Mouse (Mus musculus) kidney, embryonic 14.5 days (tissue): Measurements from ENCODE around the gene Olfr312. TPM values are rescaled to one million over a fixed set of nuclear protein-coding genes. Genes with fewer than 3 reads are reported as not detected.
"Not testable (repeated sequence)": the region's sequence is repeated elsewhere in the genome, so short reads cannot be mapped to it uniquely, and the experiment has no call there.

ENCODE experiments used
- ATAC-seq: fragments of 200-750 bp; cut with Nextera tagmentation; 2 replicates; pipeline ENCODE4 v1.8.0; 2017; ENCODE audit warnings: moderate number of reproducible peaks, mild to moderate bottlenecking, moderate TSS enrichment, moderate library complexity; ENCODE audit not compliant: low FRiP score, low TSS enrichment
- H3K27ac ChIP-seq: fragments of 300-500 bp; sonication (generic); 2 replicates; pipeline ENCODE4 v1.5.1; 2014; ENCODE audit warnings: low read depth, mild to moderate bottlenecking, low read length, moderate library complexity, mixed read lengths
- H3K27me3 ChIP-seq: fragments of 300-500 bp; sonication (generic); 2 replicates; pipeline ENCODE4 v1.6.1; 2014; ENCODE audit warnings: mild to moderate bottlenecking, low read length; ENCODE audit not compliant: control insufficient read depth, insufficient read depth
- H3K36me3 ChIP-seq: fragments of 300-500 bp; sonication (generic); 2 replicates; pipeline ENCODE4 v1.6.1; 2014; ENCODE audit warnings: low read length, mixed read lengths; ENCODE audit not compliant: control insufficient read depth, insufficient read depth
- H3K4me1 ChIP-seq: fragments of 300-500 bp; sonication (generic); 2 replicates; pipeline ENCODE4 v1.6.1; 2014; ENCODE audit warnings: low read length, mixed read lengths; ENCODE audit not compliant: control insufficient read depth, insufficient read depth
- H3K4me2 ChIP-seq: fragments of 300-500 bp; sonication (generic); replicated peaks from 2 replicates; pipeline ENCODE4 v1.6.1; 2014; ENCODE audit warnings: low read depth, mild to moderate bottlenecking, low read length
- H3K4me3 ChIP-seq: fragments of 300-500 bp; sonication (generic); 2 replicates; pipeline ENCODE4 v1.5.1; 2014; ENCODE audit warnings: mild to moderate bottlenecking, low read length
- H3K9ac ChIP-seq: fragments of 300-500 bp; sonication (generic); 2 replicates; pipeline ENCODE4 v1.6.1; 2014; ENCODE audit warnings: low read depth, mild to moderate bottlenecking, low read length, moderate library complexity
- H3K9me3 ChIP-seq: fragments of 300-500 bp; sonication (generic); 2 replicates; pipeline ENCODE4 v1.6.1; 2016; ENCODE audit warnings: low read length; ENCODE audit not compliant: control insufficient read depth
- WGBS: fragments of 180-500 bp; shearing (Covaris S2); extraction: QIAGEN DNeasy Blood & Tissue Kit; methylation state at CpG from one replicate; pipeline ENCODE4 v1.1.7; 2014; 5-methylcytosine and 5-hydroxymethylcytosine counted together
- polyA plus RNA-seq: library from polyadenylated mRNA; unstranded; fragments of >200 nt; fragmentation: Nextera tagmentation; extraction: Ambion mirVana; gene quantifications from 2 replicates; pipeline ENCODE4 v1.2.1, GENCODE M21; 2014

The Olfr312 gene
- polyA plus RNA-seq, 1 experiment from 2014 or later, result not detected

DNA sequence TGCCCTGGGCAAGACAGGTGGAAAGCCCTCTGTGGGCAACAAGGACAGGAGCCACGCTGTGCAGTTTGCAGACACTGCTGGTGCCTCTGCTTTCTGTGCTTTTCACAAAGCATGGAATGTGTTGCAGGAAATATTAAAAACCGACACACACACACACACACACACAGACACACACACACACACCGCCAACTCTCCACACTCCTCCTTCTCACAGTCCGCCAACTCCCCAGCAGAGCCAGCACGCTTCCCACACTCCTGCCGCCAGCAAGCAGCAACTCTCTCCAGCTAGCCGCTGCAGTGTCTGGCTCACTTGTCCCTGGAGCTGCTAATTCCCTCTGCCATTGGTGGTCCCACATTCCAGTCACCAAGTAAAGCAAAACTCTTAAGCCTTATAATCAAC lies 32.2 kb upstream of the Olfr312 start:
- no peaks in the 10 kb centered on the region for H3K36me3 ChIP-seq
- no peak overlapping the region for H3K4me3 ChIP-seq
- no peaks in the 10 kb centered on the region for H3K4me1 ChIP-seq
- WGBS, result 83% methylated on average over 7 of the region's 7 CpGs
- H3K9ac ChIP-seq, result no peak overlapping the region
- ATAC-seq, result no peak
- no peaks in the 10 kb centered on the region for H3K9me3 ChIP-seq
- no peak overlapping the region for H3K27ac ChIP-seq
- no peaks in the 10 kb centered on the region for H3K27me3 ChIP-seq
- H3K4me2 ChIP-seq, result no peak overlapping the region

DNA sequence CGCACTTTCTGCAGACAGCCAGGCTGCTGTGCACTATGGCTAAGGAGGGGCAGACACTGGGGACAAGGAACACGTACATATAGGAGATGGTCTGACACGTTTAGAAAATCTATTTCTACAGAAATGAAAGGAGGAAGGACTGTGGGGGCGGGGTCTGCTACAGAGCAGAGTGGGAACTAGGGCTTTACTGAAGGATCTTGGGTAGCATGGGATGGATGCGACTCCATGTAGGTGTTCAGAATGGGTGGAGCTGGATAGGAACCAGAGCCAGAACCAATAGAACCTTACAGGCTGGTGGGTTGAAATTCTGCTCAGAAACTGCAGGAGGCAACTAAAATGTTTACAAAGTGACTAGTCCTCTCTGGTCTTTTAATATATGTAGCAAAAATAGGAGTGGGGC lies 29.3 kb upstream of the Olfr312 start:
- ATAC-seq, result no peak
- no peak overlapping the region for H3K4me3 ChIP-seq
- H3K9ac ChIP-seq, result no peak overlapping the region
- no peaks in the 10 kb centered on the region for H3K36me3 ChIP-seq
- no peak overlapping the region for H3K27ac ChIP-seq
- no peaks in the 10 kb centered on the region for H3K9me3 ChIP-seq
- H3K27me3 ChIP-seq, result no peaks in the 10 kb centered on the region
- 81% methylated on average over 5 of the region's 5 CpGs for WGBS
- H3K4me2 ChIP-seq, result no peak overlapping the region
- H3K4me1 ChIP-seq, result no peaks in the 10 kb centered on the region

DNA sequence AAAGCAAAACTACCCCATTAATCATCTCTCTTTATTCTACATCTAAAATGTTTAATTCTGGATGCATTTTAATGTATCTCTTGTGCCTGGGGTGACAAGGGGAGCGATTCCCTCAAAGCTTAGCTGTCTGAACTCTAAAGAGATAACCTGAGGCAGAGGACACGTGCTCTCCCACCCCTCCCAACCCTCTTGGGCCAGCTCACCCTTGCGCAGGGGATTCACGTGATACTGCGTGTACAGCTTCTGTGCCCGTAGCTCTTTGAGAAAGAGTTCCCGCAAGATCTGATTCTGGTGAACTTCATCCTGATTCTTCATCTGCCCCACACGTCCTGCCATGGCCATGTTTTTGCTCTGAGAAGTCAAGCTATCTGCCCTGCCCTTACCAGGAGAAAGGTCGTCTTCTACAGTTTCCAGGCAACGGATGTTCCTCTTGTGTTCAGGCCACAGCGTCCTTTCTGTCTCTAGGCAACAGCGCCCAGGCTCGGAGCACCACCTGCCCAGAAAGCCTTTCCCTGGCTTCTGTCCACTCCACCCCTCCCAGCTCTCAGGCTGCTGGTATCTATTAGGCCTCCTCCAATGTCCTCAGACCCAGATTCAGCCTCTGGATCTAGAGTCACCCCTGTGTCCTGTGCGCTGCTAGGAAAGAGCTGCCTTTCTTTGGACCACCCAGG lies 27.3 kb upstream of the Olfr312 start, which contains the start of gene Fam183b:
Gene Fam183b (minus strand): TSS at position 403 of the 671 bp plus-strand sequence.
- Histone ChIP-seq H3K27ac (no peak within 1 kb of the TSS), H3K36me3 (no peaks in the 10 kb centered on the region), H3K4me3 (no peak within 1 kb of the TSS), H3K9me3 (no peaks in the 10 kb centered on the region), H3K4me2 (no peak within 1 kb of the TSS; the same call in 1 of the 2 replicates), H3K9ac (no peak within 1 kb of the TSS), H3K27me3 (no peaks in the 10 kb centered on the region), H3K4me1 (no peaks in the 10 kb centered on the region)
- ATAC-seq, result peak; percentile 57; the same call in 1 of the 2 replicates
- 41% methylated on average over 14 of the region's 14 CpGs for WGBS

DNA sequence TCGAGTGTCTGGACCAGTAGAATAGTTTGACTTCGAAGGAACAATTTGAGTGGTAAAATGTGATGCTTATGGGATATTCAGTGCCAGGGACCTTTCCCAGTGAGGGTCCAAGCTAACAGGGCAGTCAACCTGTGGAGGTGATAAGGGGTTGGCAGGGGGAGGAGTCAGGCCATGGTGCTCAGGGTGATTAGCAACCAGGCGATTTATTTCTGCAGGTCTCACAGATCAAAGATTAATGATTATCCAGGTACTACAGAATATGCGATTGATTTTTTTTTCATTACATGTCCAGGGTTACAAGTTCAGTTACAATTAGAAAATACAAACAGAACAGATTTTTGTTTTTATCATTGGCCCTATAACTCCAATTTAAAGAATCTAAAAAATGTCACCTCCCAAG lies 25.2 kb upstream of the Olfr312 start:
- Histone ChIP-seq H3K36me3 (no peaks in the 10 kb centered on the region), H3K27me3 (no peaks in the 10 kb centered on the region), H3K9ac (no peak overlapping the region), H3K9me3 (no peaks in the 10 kb centered on the region), H3K4me3 (no peak overlapping the region), H3K4me1 (no peaks in the 10 kb centered on the region), H3K27ac (no peak overlapping the region), H3K4me2 (no peak overlapping the region)
- no peak for ATAC-seq
- 70% methylated on average over 4 of the region's 4 CpGs for WGBS

DNA sequence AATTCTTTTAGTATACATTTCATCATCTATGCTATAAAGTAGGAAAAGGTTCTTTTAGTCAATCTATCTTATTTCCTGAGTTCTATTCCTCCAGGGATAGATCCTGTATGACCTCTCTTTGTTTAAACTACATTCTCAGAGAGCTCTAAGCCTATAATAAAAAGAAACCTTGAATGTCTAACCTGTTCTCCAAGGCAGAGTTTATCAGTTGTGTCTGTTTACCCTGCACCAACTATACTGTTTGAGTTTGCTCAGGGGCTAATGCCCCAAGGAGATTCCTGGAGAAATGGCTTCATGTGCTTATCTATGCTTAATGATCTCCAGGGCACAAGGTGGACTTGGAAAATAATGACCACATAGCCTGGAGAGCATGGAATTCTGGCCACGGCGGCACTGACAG lies 24.6 kb upstream of the Olfr312 start:
- no peak for ATAC-seq
- no peaks in the 10 kb centered on the region for H3K4me1 ChIP-seq
- no peaks in the 10 kb centered on the region for H3K9me3 ChIP-seq
- H3K9ac ChIP-seq, result no peak overlapping the region
- H3K27me3 ChIP-seq, result no peaks in the 10 kb centered on the region
- H3K27ac ChIP-seq, result no peak overlapping the region
- H3K4me2 ChIP-seq, result no peak overlapping the region
- H3K36me3 ChIP-seq, result no peaks in the 10 kb centered on the region
- WGBS, result 60% methylated on average over 2 of the region's 2 CpGs
- H3K4me3 ChIP-seq, result no peak overlapping the region

DNA sequence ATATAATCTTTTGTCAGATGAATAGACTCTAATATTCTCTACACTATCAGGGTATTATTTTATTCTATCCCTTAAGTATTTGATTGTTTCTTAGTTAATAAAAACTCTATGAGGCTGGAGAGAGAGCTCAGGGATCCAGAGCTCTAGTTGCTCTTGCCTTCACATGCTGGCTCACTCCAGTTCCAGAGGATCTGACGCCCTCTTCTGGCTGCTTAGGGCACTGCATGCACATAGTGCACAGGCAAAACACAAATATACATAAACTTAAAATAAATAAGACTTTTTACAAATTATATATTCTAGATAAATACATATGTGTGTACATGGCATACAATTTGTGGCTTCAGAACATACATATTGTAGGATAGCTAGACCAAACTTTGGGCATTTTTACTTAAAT lies 17.0 kb upstream of the Olfr312 start:
- H3K4me3 ChIP-seq, result no peak overlapping the region
- H3K4me2 ChIP-seq, result no peak overlapping the region
- H3K27me3 ChIP-seq, result no peaks in the 10 kb centered on the region
- no peaks in the 10 kb centered on the region for H3K4me1 ChIP-seq
- no peak for ATAC-seq
- H3K9me3 ChIP-seq, result no peaks in the 10 kb centered on the region
- WGBS, result 11% methylated on average over 1 of the region's 1 CpGs
- H3K36me3 ChIP-seq, result no peaks in the 10 kb centered on the region
- no peak overlapping the region for H3K9ac ChIP-seq
- H3K27ac ChIP-seq, result no peak overlapping the region

DNA sequence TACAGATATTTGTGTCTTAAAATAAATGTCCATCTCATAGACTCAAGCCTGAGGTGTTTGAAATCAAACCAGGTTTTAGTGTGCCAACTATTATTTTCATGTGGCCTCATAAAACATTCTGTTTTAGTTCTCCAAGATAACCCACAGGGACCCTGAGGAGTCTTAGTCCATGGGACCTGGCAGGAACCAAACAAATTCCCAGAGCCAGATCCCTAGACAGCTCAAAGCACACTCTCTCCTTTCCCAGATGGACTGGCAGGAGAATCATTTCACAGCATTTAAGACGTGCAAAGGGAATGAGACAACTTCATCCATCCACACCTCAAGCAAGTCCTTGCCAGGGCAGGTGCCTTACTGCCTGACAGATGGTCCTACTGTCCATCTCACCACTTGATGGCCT lies 14.3 kb upstream of the Olfr312 start, which contains the start of gene Olfr313:
Gene Olfr313 (plus strand): TSS at position 301 of the 400 bp plus-strand sequence.
- H3K4me2 ChIP-seq, result not testable (repeated sequence)
- 72% methylated on average over 1 of the region's 1 CpGs for WGBS

DNA sequence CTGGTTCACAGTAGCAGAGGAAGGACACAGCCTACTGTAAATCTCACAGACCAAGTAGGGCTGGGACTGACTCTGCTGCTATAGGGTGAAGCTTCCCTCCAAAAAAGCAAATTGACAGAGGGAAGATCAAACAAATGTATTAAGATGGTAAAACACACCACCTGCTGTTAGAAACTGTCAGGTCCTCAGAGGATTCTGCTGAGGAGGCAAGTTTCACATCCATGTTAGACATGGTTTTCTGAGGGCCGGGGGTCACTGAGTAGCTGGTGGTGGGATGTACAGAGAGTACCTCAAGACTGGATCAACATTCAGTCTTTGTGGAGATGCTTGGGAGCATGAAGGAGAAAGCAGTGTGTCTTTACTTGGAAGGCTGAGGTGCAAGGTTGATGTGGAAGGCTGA lies 13.4 kb upstream of the Olfr312 start:
- Histone ChIP-seq H3K9ac (no peak overlapping the region), H3K4me2 (no peak overlapping the region), H3K36me3 (no peaks in the 10 kb centered on the region), H3K4me1 (no peaks in the 10 kb centered on the region), H3K4me3 (no peak overlapping the region), H3K9me3 (no peaks in the 10 kb centered on the region), H3K27ac (no peak overlapping the region), H3K27me3 (no peaks in the 10 kb centered on the region)
- WGBS, result 80% methylated on average over 1 of the region's 1 CpGs
- no peak for ATAC-seq

More for the DNA sequence above, 14.3 kb upstream of the Olfr312 start, which contains the start of gene Olfr313:
- not testable (repeated sequence) for H3K27ac ChIP-seq, H3K4me1 ChIP-seq, H3K36me3 ChIP-seq, H3K9me3 ChIP-seq, H3K4me3 ChIP-seq, H3K27me3 ChIP-seq, H3K9ac ChIP-seq, ATAC-seq

DNA sequence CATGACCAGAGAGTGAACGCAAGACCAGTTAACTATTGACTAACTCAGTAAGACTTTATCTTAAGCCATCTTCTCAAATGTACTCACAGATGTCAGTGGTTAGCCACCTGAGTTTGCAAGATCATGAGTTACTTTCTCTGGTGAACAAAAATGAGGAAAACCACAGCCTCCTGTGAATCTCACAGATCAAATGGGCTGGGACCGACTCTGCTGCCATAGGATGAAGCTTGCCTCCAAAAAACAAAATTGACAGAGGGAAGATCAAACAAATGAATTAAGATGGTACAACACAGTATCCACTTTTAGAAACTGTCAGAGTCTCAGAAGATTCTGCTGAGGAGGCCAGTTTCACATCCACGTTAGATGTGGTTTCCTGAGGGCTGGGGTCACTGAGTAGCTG lies 727 bp downstream of the Olfr312 start:
- no peak overlapping the region for H3K4me3 ChIP-seq
- ATAC-seq, result no peak
- H3K36me3 ChIP-seq, result no peaks in the 10 kb centered on the region
- 83% methylated on average over 3 of the region's 3 CpGs for WGBS
- H3K4me1 ChIP-seq, result no peaks in the 10 kb centered on the region
- no peaks in the 10 kb centered on the region for H3K9me3 ChIP-seq
- H3K9ac ChIP-seq, result no peak overlapping the region
- H3K4me2 ChIP-seq, result no peak overlapping the region
- no peaks in the 10 kb centered on the region for H3K27me3 ChIP-seq
- H3K27ac ChIP-seq, result no peak overlapping the region
